Mouse (Mus musculus) lung, adult 10 weeks (tissue): ENCODE results near the gene Agk. TPM values are rescaled to one million over a fixed set of nuclear protein-coding genes. Genes with fewer than 3 reads are reported as not detected.

ENCODE experiments used
- polyA plus RNA-seq: library from polyadenylated mRNA; stranded (reverse); fragments of 350-450 nt; fragmentation: Illumina TruSeq; extraction: RNeasy Lipid Tissue Mini Kit (QIAGEN cat#74804); gene quantifications from one replicate; pipeline ENCODE4 v1.2.3, GENCODE M21; 2014; ENCODE audit warnings: low read depth, low replicate concordance; ENCODE audit not compliant: insufficient read depth

Gene Agk
- 9.7 TPM for polyA plus RNA-seq

DNA sequence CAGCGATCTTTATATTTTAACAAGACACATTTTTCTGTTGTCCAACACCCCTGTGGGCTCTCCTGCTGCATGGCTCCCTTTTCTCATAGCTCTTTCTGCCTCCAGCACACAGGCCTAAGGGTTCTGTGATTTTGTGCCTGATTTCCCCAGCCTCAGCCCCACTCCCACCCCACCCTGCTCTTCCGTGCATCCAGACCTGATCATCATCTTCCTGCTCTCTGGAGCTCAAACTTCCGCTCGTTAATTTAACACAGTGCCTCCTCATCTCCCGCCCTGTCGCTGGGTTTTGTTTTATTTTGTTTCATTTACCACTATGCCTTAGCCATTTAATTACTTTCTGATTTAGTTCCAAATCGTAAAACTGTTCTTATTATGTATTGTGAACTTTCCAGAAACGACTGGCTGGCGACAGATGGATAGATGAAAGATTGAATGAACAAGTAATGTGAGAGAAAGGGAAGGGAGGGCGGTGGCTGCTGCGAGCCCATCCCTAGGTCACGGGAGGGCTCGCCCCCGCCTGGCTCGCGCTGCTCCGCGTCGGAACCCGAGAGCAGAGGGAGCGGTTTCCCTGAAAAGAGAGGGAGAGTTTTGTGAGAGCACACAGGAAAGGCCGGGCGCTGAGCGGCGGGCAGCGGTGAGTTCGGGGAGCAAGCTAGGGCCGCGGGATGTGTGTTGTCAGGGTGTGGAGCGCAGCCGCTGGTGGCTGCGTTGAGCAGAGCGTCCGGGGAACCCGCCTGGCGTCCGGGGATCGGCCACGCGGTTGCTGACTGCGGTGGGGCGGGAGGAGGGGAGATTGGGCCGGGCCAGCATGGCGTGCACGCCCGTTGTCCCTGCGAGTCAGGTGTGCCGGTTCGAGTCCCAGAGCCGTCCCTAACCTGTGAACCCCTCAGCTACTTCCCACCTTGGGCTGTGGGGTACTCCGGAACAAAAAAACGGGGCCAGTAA lies at the start of gene Agk:
TSS of gene Agk (plus strand) at position 276 of the 945 bp plus-strand sequence.

DNA sequence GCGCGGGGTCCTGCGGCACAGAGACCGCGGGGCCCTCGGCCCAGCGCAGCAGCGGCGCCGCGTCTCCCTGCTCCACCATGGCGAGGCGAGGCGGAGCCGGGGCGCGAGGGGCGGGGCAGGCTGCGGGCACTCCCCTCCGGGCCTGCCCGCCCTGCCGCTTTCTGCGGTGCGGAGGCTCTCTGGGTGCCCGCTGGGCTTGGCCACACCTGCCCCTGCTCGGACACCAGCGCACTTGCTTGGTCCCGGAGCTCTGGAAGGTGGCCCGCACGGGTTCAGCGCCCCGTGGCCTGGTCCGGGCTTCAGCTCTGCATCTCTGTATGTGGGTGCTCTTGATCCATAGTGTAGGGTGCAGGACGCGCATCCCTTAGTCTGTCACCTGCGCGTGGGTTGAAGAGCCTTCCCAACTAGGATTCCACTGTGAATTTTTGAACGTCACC lies 111.1 kb downstream of the Agk start, which contains the start of gene E330009J07Rik:
TSS of gene E330009J07Rik (minus strand) at position 89 of the 437 bp plus-strand sequence.

DNA sequence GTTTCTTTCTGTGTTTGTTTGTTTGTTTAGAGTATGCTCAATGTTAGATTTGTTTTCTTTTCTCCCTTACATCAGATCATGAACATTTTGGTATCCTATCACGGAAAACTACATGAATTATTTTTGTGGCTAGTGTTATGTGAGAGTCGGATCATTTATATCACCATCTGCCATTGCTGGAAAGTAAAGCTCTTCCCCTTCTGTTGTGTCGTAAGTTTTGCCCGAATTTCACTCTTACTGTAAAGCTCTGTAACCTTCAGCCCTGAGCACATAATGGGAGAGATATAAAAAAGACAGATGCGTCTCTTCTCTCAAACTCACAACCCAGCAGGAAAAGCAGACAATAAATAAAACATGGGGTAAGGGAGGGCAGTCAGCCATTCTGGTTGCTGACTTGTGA lies 114.0 kb downstream of the Agk start, which contains the start of gene Wee2:
TSS of gene Wee2 (plus strand) at position 153 of the 400 bp plus-strand sequence.

Other genes starting within 250 kb of the Agk start
- 4.4 TPM for gene E330009J07Rik, start 111.0 kb downstream of the Agk start, polyA plus RNA-seq
- not detected for gene Wee2, start 113.9 kb downstream of the Agk start, polyA plus RNA-seq
- gene Ssbp1, start 146.2 kb downstream of the Agk start, polyA plus RNA-seq = 40.6 TPM
- not detected for gene Tas2r137, start 166.1 kb downstream of the Agk start, polyA plus RNA-seq
- gene Tas2r108, start 168.4 kb downstream of the Agk start, polyA plus RNA-seq = not detected
- not detected for gene Prss37, start 194.3 kb downstream of the Agk start, polyA plus RNA-seq
- not detected for gene Olfr461, start 229.9 kb downstream of the Agk start, polyA plus RNA-seq
- gene Olfr460, start 244.3 kb downstream of the Agk start, polyA plus RNA-seq = not detected